Mouse (Mus musculus) liver, postnatal 0 days (tissue): ENCODE results near the gene Nr1h2.

Source experiments
- CTCF ChIP-seq: sonication (generic); IDR thresholded peaks from 2 replicates; pipeline ENCODE4 v1.5.1; 2016; ENCODE audit warnings: antibody characterized with exemption, low read depth
- EP300 ChIP-seq: IDR thresholded peaks from 2 replicates; pipeline ENCODE4 v1.6.1; 2016; ENCODE audit warnings: antibody characterized with exemption, low read depth, mild to moderate bottlenecking

- no peak for TF ChIP-seq CTCF
- TF ChIP-seq EP300 = no peak
Observed at GRCm38 (mm10) chr7:44581637-44582036, 27.9 kb upstream of the Nr1h2 start.
